Mouse (Mus musculus) MEL (cell line): ENCODE measurements around the gene Id3. TPM values are rescaled to one million over a fixed set of nuclear protein-coding genes. Genes with fewer than 3 reads are reported as not detected.

Experiments used
- DNase-seq: peaks from one replicate; pipeline ENCODE4 v3.0.0; 2011; ENCODE audit warnings: low read depth, low spot score
- H3K27ac ChIP-seq: 2 replicates; pipeline ENCODE4 v1.5.1; 2012; ENCODE audit warnings: low read depth, mild to moderate bottlenecking, control low read depth, low read length, moderate library complexity; ENCODE audit not compliant: control insufficient read depth
- H3K27me3 ChIP-seq, 2 experiments: fragments of 150-350 bp in 1 of 2; sonication (generic) in 1 of 2; 2 replicates each; pipeline ENCODE4 v1.6.1; 2012; ENCODE audit warnings: low read length in 2 of 2, mild to moderate bottlenecking in 2 of 2, improper control_type of control experiment in 1 of 2, moderate library complexity in 1 of 2; ENCODE audit not compliant: insufficient read depth in 2 of 2, control insufficient read depth in 1 of 2
- H3K36me3 ChIP-seq, 2 experiments: 2 replicates each; pipeline ENCODE4 v1.6.1; 2012 to 2014; ENCODE audit warnings: low read length in 2 of 2, improper control_type of control experiment in 1 of 2, inconsistent platforms in 1 of 2, mild to moderate bottlenecking in 1 of 2; ENCODE audit not compliant: insufficient read depth in 2 of 2, control insufficient read depth in 1 of 2
- H3K4me1 ChIP-seq, 2 experiments: fragments of 150-350 bp in 1 of 2; sonication (generic) in 1 of 2; 2 replicates each; pipeline ENCODE4 v1.6.1; 2012; ENCODE audit warnings: low read length in 2 of 2, improper control_type of control experiment in 1 of 2, mild to moderate bottlenecking in 1 of 2; ENCODE audit not compliant: insufficient read depth in 2 of 2, control insufficient read depth in 1 of 2
- H3K4me3 ChIP-seq, 2 experiments: fragments of 150-350 bp in 1 of 2; sonication (generic) in 1 of 2; 2 replicates each; pipeline ENCODE4 v1.5.1; 2012; ENCODE audit warnings: low read depth in 2 of 2, low read length in 2 of 2, mild to moderate bottlenecking in 2 of 2, moderate library complexity in 2 of 2, control low read depth in 1 of 2, improper control_type of control experiment in 1 of 2; ENCODE audit not compliant: control insufficient read depth in 1 of 2, insufficient read depth in 1 of 2
- H3K79me2 ChIP-seq: 2 replicates; pipeline ENCODE4 v1.6.1; 2012; ENCODE audit warnings: mild to moderate bottlenecking, low read length, moderate library complexity; ENCODE audit not compliant: control insufficient read depth, poor library complexity, insufficient read depth
- H3K9ac ChIP-seq: 2 replicates; pipeline ENCODE4 v1.6.1; 2012; ENCODE audit warnings: low read depth, mild to moderate bottlenecking, control low read depth, low read length, moderate library complexity; ENCODE audit not compliant: control insufficient read depth, poor library complexity, severe bottlenecking
- H3K9me3 ChIP-seq: fragments of 150-350 bp; sonication (generic); replicated peaks from 2 replicates; pipeline ENCODE4 v1.6.1; 2012; ENCODE audit warnings: mild to moderate bottlenecking, low read length, improper control_type of control experiment, moderate library complexity; ENCODE audit not compliant: insufficient read depth
- BHLHE40 ChIP-seq: IDR thresholded peaks from 2 replicates; pipeline ENCODE4 v1.6.1; 2012; ENCODE audit warnings: low read depth, mild to moderate bottlenecking, inconsistent platforms, low read length, improper control_type of control experiment, borderline replicate concordance
- CHD1 ChIP-seq: IDR thresholded peaks from 2 replicates; pipeline ENCODE4 v1.6.1; 2012; ENCODE audit warnings: low read depth, mild to moderate bottlenecking, inconsistent platforms, low read length, improper control_type of control experiment
- CTCF ChIP-seq, 3 experiments: IDR thresholded peaks in 2 of 3; conservative IDR thresholded peaks in 1 of 3; 2 replicates each; pipeline ENCODE4 v1.5.1; 2011 to 2012; ENCODE audit warnings: low read length in 3 of 3, low read depth in 2 of 3, mild to moderate bottlenecking in 2 of 3, improper control_type of control experiment in 1 of 3, inconsistent platforms in 1 of 3, mixed read lengths in 1 of 3, moderate library complexity in 1 of 3; ENCODE audit not compliant: control insufficient read depth in 1 of 3, insufficient read depth in 1 of 3, poor library complexity in 1 of 3, severe bottlenecking in 1 of 3
- ELF1 ChIP-seq: IDR thresholded peaks from 2 replicates; pipeline ENCODE4 v1.6.1; 2014; ENCODE audit warnings: low read depth, mild to moderate bottlenecking, inconsistent platforms, low read length, improper control_type of control experiment, moderate library complexity
- GABPA ChIP-seq: IDR thresholded peaks from 2 replicates; pipeline ENCODE4 v1.6.1; 2012; ENCODE audit warnings: low read depth, mild to moderate bottlenecking, inconsistent platforms, low read length, improper control_type of control experiment, moderate library complexity
- GATA1 ChIP-seq: IDR thresholded peaks from 2 replicates; pipeline ENCODE4 v1.6.1; 2011; ENCODE audit warnings: low read depth, low read length, improper control_type of control experiment
- HCFC1 ChIP-seq: IDR thresholded peaks from 2 replicates; pipeline ENCODE4 v1.6.1; 2012; ENCODE audit warnings: low read depth, mild to moderate bottlenecking, inconsistent platforms, low read length, improper control_type of control experiment, moderate library complexity
- KAT2A ChIP-seq: conservative IDR thresholded peaks from 2 replicates; pipeline ENCODE4 v1.6.1; 2012; ENCODE audit warnings: low read depth, low read length, improper control_type of control experiment, inconsistent platforms
- MAFK ChIP-seq: IDR thresholded peaks from 2 replicates; pipeline ENCODE4 v1.6.1; 2011; ENCODE audit warnings: low read depth, mild to moderate bottlenecking, low read length, improper control_type of control experiment, borderline replicate concordance
- MEF2A ChIP-seq: IDR thresholded peaks from 2 replicates; pipeline ENCODE4 v1.6.1; 2014; ENCODE audit warnings: low read depth, mild to moderate bottlenecking, inconsistent platforms, low read length, improper control_type of control experiment; ENCODE audit not compliant: poor library complexity, insufficient replicate concordance, severe bottlenecking; ENCODE audit errors: extremely low read depth
- NELFE ChIP-seq: IDR thresholded peaks from 2 replicates; pipeline ENCODE4 v1.6.1; 2011; ENCODE audit warnings: low read depth, low read length, improper control_type of control experiment
- NRF1 ChIP-seq: IDR thresholded peaks from 2 replicates; pipeline ENCODE4 v1.6.1; 2014; ENCODE audit warnings: low read depth, mild to moderate bottlenecking, inconsistent platforms, low read length, improper control_type of control experiment, moderate library complexity; ENCODE audit not compliant: poor library complexity, insufficient read depth, severe bottlenecking
- POLR2A ChIP-seq, 2 experiments: IDR thresholded peaks; 2 replicates each; pipeline ENCODE4 v1.6.1; 2011 to 2012; ENCODE audit warnings: low read length in 2 of 2, mild to moderate bottlenecking in 2 of 2, control low read depth in 1 of 2, improper control_type of control experiment in 1 of 2, low read depth in 1 of 2, moderate library complexity in 1 of 2; ENCODE audit not compliant: control insufficient read depth in 1 of 2, insufficient read depth in 1 of 2, poor library complexity in 1 of 2
- RAD21 ChIP-seq: IDR thresholded peaks from 2 replicates; pipeline ENCODE4 v1.6.1; 2011; ENCODE audit warnings: mild to moderate bottlenecking, low read depth, low read length, improper control_type of control experiment
- SMC3 ChIP-seq: IDR thresholded peaks from 2 replicates; pipeline ENCODE4 v1.6.1; 2011; ENCODE audit warnings: low read depth, low read length, improper control_type of control experiment
- UBTF ChIP-seq: IDR thresholded peaks from 2 replicates; pipeline ENCODE4 v1.6.1; 2012; ENCODE audit warnings: low read depth, mild to moderate bottlenecking, inconsistent platforms, low read length, improper control_type of control experiment, moderate library complexity, borderline replicate concordance; ENCODE audit not compliant: insufficient read depth
- ZC3H11A ChIP-seq: IDR thresholded peaks from 2 replicates; pipeline ENCODE4 v1.6.1; 2012; ENCODE audit warnings: low read depth, mild to moderate bottlenecking, inconsistent platforms, low read length, improper control_type of control experiment
- ZKSCAN1 ChIP-seq: IDR thresholded peaks from 2 replicates; pipeline ENCODE4 v1.6.1; 2012; ENCODE audit warnings: low read depth, mild to moderate bottlenecking, inconsistent platforms, low read length, improper control_type of control experiment, moderate library complexity
- polyA plus RNA-seq, 2 experiments: library from polyadenylated mRNA; stranded (reverse) in 1 of 2; unstranded in 1 of 2; fragments of >175 nt in 1 of 2; fragments of >200 nt in 1 of 2; gene quantifications; 2 replicates each; pipeline versions ENCODE4 v1.2.1 to v1.2.4; 2012; ENCODE audit warnings: low replicate concordance in 2 of 2, low read depth in 1 of 2; ENCODE audit not compliant: insufficient read length in 2 of 2, insufficient read depth in 1 of 2, missing spikeins in 1 of 2
- total RNA-seq: library from RNA; depleted of rRNA; stranded (reverse); fragments of 300-350 nt; gene quantifications from 2 replicates; pipeline ENCODE4 v1.2.3, GENCODE M21; 2012

The Id3 gene
- total and polyA plus RNA-seq, 3 experiments, result 0.17 to 0.27 TPM; not detected in 1

- Histone ChIP-seq H3K79me2 (no peaks in the 10 kb centered on the region), H3K9me3 (no peaks in the 10 kb centered on the region), H3K9ac (peak overlapping the region; percentile 48; the same call in 1 of the 2 replicates), H3K4me1 (peaks cover 0 to 4% of the 10 kb centered on the region in 2 experiments; a peak in 1 of 4 replicates), H3K27ac (no peak overlapping the region), H3K4me3 (no peak overlapping the region), H3K36me3 (no peaks in the 10 kb centered on the region), H3K27me3 (no peaks in the 10 kb centered on the region)
- peak; percentile 85 for TF ChIP-seq ZC3H11A
- no peak for TF ChIP-seq MEF2A
- no peak for TF ChIP-seq POLR2A (IDR thresholded peaks at IDR 0.05; ENCODE audit: control insufficient read depth in 1 of 2, insufficient read depth in 1 of 2, low read depth in 1 of 2, low read length in 2 of 2, poor library complexity in 1 of 2)
- peak; percentile 88 for TF ChIP-seq SMC3
- TF ChIP-seq ZKSCAN1, result no peak
- no peak for TF ChIP-seq KAT2A
- TF ChIP-seq CTCF (IDR thresholded peaks at IDR 0.05 in 2 of 3, conservative IDR thresholded peaks at IDR 0.05 in 1 of 3; ENCODE audit: control insufficient read depth in 1 of 3, insufficient read depth in 1 of 3, low read depth in 2 of 3, low read length in 3 of 3, poor library complexity in 1 of 3, severe bottlenecking in 1 of 3), result peak; percentile 93 to 98 (median 95)
- peak; percentile 86 for TF ChIP-seq NRF1
- TF ChIP-seq MAFK, result no peak
- no peak for TF ChIP-seq GATA1
- no peak for TF ChIP-seq ELF1
- no peak for TF ChIP-seq GABPA
- TF ChIP-seq RAD21, result peak; percentile 94
- TF ChIP-seq HCFC1, result 0 out of 2 replicates have a peak, but pooled peaks have one; percentile 17
- peak; percentile 84 for DNase-seq
These were observed 20.2 kb downstream of the Id3 start for GRCm38 (mm10) chr4:136163448-136163847.

GRCm38 (mm10) chr4:136164981-136165380, 21.7 kb downstream of the Id3 start:
- Histone ChIP-seq H3K27ac (no peak overlapping the region), H3K36me3 (no peaks in the 10 kb centered on the region), H3K79me2 (no peaks in the 10 kb centered on the region), H3K4me3 (no peak overlapping the region), H3K4me1 (peaks cover 0 to 4% of the 10 kb centered on the region in 2 experiments; a peak in 1 of 4 replicates), H3K9ac (no peak overlapping the region), H3K27me3 (no peaks in the 10 kb centered on the region), H3K9me3 (no peaks in the 10 kb centered on the region)
- no peak for TF ChIP-seq SMC3
- TF ChIP-seq NELFE, result no peak
- no peak for TF ChIP-seq CHD1
- TF ChIP-seq HCFC1, result no peak
- TF ChIP-seq UBTF, result no peak
- TF ChIP-seq MAFK, result no peak
- TF ChIP-seq BHLHE40, result no peak
- no peak for DNase-seq
